Mouse (Mus musculus) retina, postnatal 1 day (tissue): ENCODE data around the gene Vsx2.

ENCODE experiments used
- DNase-seq: peaks from one replicate; pipeline ENCODE4 v3.0.0-alpha.2; 2012

Vsx2 gene

GRCm38 (mm10) chr12:84569336-84569970 is at the start of gene Vsx2:
Gene Vsx2 (plus strand): TSS chr12:84569762.
- peak; percentile 84 for DNase-seq

DNA sequence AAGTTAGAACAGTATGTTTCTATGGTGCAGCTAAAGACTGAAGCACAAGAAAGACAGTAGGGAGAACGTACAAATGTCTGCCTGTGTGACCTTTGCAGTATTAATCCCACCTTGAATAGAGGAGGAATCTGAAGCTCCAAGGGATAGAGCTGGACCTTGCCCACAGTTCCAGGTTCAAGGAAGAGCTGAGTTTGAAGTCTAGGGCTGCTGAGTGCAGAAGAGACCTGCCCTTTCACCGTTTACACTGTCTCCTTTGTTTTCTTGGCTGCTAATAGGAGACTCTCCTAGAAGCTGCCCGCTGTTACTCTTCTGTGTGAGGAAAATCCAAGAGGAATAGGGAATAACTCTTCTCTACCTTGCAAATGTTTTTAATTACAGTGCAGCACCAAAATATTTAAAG is 45.8 kb upstream of the Vsx2 start:
- DNase-seq = peak; percentile 18

DNA sequence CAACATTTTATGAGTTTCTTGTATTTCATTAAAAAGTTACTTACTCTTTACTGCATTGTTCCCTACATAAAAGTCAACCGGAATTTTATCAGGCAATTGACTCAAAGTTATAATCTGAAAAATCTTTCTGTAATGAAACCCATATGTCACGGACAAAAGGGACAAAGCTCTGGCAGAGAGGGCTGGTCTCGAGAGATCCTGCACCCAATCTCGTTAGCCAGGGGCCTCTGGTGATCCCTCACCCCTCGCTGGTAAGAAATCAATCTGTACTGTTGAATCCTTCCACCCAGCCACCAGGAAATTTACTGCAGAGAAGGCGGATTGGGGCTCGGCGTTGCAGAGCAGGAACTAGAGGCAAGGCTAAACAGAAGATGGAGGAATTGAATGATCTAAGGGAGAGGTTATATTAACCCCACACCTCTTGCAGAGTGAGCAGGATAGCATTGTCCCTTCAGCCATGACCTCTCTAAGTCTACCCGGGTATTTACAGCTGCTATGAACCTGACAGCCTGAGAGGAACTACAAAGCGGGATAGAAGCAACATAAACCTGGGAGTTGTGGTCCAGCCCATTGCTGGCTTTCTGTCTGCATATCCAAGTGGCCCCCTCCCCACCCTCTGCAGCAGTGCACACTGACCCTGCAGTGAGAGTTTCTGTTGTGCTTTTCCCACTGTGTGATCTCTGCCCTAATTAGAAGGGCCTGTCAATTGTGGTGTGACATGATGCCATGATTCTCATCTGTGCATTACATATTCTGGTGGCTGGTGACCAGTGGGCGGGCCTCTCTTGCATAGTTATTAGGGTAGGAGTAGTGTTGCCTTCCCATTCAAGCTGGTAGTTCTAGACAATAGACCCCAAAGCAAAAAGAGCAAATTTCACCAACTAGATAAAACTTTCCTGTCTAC is 45.2 kb upstream of the Vsx2 start:
- DNase-seq = peak; percentile 79

GRCm38 (mm10) chr12:84525422-84525821 is 44.1 kb upstream of the Vsx2 start:
- DNase-seq = no peak

DNA sequence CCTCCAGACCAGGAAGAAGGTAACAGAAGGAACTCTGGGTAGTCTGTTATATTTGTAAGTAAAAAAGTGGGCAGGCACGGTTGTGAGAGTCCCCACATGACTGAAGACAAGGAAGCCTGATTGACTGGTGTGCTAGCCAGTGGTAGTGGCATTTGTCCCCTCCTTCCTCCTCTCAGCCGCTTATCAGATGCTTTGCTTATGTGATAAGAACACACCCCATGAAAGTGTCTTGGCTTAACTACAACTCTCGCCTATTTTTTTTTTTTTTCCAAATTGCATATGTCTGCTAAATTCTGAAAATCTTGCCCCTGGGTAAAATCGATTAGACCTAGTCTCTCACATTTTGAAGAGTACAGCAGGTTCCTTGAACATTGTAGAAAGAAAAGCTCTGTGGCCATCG is 39.1 kb upstream of the Vsx2 start:
- no peak for DNase-seq

GRCm38 (mm10) chr12:84531906-84532829 is 37.4 kb upstream of the Vsx2 start:
- peak; percentile 99 for DNase-seq

- no peak for DNase-seq
These were observed 36.7 kb upstream of the Vsx2 start for GRCm38 (mm10) chr12:84532830-84533199.

DNA sequence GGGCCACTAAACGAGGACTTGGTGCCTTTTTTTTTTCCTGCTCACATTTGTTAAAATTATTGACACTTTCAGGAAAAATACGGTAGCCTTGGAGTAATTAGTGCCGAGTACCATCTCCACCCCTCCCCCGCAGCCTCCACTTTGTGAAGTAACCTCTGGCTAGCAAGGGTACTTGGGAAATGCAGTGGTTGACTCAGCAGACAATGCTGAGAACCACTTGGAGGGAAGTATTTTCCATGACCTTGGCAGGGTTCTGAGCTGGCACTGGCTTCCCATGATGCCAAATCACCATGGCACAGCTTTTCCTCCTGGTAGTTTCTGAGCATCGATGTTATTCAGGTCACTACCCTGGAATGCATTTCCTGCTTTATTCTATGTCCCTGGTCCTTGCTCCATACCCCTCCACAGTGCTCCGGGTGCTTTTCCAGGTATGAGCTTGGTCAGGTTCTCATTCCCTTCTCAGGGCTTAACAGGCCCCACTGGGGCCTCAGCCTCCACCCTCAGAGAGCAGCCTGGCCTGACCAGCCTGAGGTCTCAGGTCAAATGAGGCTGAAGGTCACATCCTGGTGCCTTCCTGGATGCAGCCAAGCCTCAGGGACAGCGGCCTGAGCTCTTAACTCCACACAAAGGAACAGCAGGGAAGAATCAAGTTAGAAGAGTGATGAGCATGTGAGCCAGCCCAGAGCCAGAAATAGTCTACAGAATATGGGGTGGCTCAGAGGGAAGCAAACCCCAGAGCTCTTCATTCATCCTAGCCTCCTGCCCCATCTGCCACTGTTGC is 35.7 kb upstream of the Vsx2 start:
- DNase-seq = peak; percentile 52

DNA sequence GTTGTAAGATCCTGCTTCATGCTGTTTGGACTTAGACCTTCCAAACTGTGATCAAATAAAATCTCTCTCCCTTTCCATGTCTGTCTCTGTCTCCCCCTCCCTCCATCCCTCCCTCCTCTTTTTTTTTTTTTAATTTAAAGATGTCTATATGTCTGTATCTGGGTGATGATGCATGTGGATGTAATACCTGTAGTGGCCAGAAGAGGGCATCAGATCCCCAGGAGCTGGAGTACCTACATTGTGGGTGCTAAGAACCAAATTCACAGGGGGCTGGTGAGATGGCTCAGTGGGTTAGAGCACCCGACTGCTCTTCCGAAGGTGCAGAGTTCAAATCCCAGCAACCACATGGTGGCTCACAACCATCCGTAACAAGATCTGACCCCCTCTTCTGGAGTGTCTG is 30.0 kb upstream of the Vsx2 start:
- peak; percentile 72 for DNase-seq

DNA sequence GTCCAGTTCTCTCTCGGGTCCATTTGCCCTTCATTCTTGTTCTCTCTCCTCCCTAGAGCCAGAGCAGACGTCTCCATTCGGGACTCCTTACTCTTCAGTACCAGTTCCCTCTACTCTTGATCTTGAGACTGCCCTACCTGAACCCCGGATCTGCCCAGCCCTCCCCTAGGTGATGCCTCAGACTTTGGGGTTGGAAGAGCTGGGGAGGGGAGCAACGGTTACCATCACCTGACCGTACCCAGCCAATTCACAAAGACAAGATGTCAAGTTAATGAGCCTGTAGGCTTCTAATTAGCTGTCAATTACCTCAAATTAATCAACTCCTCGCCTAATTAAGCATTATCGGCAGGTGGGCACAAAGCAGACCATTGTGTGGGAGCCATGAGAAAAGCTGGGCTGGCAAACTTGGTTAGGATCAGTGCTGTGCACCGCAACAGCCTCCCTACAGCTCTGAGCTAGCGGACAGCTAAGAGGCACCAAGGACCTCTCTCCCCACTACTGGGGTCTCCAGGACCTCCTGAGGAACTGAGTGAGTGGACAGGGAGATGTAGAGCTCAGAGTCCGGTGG is 28.1 kb upstream of the Vsx2 start:
- peak; percentile 97 for DNase-seq

GRCm38 (mm10) chr12:84546028-84546427 is 23.5 kb upstream of the Vsx2 start:
- peak; percentile 89 for DNase-seq

DNA sequence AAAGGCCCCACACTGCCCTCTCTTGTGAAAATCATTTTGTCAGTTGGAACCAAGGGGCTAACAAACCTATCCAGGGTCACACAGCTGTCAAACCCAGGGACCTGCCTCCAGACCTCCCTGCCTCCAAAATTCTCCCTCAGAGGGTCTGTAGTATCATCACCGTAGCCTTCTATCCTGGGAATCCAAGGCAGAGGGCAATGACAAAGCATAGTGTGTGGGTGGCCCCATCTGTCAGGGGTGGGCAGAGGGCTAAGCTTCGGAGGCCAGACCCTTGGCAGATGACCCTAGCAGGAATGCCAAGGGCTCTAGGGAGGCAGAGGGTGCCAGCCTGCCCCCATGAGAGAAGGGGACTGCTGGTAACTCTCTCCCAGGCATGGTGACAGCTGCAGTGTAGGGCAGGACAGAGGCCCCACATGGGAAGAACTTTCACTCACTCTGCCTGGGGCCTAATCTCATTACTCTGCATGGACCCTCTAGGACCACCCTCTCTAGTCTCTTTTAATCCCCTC is 22.9 kb upstream of the Vsx2 start:
- peak; percentile 91 for DNase-seq

DNA sequence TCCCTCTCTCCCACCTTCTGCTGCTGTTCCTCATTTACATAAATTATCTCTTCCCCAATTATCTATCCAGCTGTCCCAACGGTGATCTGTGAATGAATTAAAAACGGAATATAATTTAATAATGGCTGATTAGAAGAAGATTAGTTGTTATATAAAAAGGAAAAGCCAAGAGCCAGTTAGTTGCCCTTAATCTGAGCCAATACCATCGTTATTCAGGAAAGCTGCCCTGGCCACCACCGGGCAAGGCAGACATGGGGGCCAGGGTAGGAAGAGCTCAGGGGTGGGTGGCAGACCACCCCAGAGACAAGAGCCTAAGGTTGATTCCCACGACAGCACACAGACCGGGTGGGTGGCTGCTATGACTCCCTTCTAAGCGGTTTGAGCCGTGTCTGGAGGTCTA is 21.3 kb upstream of the Vsx2 start:
- peak; percentile 90 for DNase-seq

- DNase-seq = no peak
These were observed 14.3 kb upstream of the Vsx2 start for GRCm38 (mm10) chr12:84555218-84555617.

- peak; percentile 51 for DNase-seq
These were observed 7.0 kb upstream of the Vsx2 start for GRCm38 (mm10) chr12:84562558-84562957.

GRCm38 (mm10) chr12:84567576-84567975 is 2.0 kb upstream of the Vsx2 start:
- no peak for DNase-seq

GRCm38 (mm10) chr12:84569976-84570693 is 573 bp downstream of the Vsx2 start:
- DNase-seq = peak; percentile 58

DNA sequence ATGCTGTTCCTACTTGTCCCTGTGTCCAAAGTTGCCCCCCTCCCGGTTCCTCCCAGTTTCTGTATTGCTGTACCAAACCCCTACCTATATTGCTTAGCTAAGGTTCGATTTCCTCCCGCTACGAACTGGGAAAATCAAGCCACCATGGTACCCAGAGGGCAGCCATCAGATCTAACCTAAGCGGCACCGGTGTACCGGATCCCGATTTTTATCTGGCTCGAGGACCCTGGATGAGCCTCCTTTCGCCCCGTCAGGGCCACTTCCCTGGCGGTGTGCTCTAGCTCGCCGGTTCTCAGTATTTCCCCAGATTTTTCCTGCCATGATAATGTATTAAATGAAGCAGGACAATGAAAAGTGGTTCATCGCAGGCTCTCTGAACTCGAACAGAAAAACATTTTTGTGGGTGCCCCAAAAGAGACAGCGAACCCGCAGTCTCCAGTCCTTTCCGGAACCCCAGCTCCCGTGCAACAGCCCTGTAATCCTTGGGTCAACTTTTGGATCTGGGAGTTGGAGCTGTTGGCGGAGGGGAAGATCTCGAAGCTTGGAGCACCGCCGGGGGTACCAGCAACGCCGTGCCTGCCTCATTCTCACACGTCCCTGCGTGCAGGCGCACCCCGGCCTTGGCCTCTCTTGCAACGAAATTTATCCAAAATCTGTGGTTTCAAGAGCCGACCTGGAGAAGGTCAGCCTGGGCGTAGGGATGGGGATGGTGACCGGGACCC is 1.3 kb downstream of the Vsx2 start:
- peak; percentile 45 for DNase-seq

- DNase-seq = peak; percentile 40
These were observed 2.1 kb downstream of the Vsx2 start for GRCm38 (mm10) chr12:84571466-84572340.
